Mouse (Mus musculus): ENCODE results near the gene Ddx27. TPM values are rescaled to one million over a fixed set of nuclear protein-coding genes. Genes with fewer than 3 reads are reported as not detected.
A peak's percentile ranks its signal among the peaks of the same experiment; 100 is the strongest.

Ddx27 gene
- total and polyA plus RNA-seq, 2 experiments from 2014 or later: 36.9 to 42.5 TPM

GRCm38 (mm10) chr2:167043400-167044121 is 28.6 kb downstream of the Ddx27 start:
- H3K27me3 ChIP-seq (ENCODE audit: insufficient read depth, low read length): no peaks in the 10 kb centered on the region
- H3K27ac ChIP-seq (ENCODE audit: low read depth, low read length): no peak overlapping the region
- no peak overlapping the region for H3K4me2 ChIP-seq (ENCODE audit: low read depth)
- no peak for DNase-seq
- no peak overlapping the region for H3K4me3 ChIP-seq (ENCODE audit: low read depth, low read length)
- peaks cover 93% of the 10 kb centered on the region for H3K36me3 ChIP-seq (ENCODE audit: insufficient read depth)
- ATAC-seq: no peak
- no peaks in the 10 kb centered on the region for H3K4me1 ChIP-seq (ENCODE audit: insufficient read depth)
- TF ChIP-seq CTCF (IDR thresholded peaks at IDR 0.05; ENCODE audit: low read depth): no peak
- WGBS: 95% methylated on average over 12 of the region's 12 CpGs
- H3K9ac ChIP-seq: no peak overlapping the region
- H3K9me3 ChIP-seq (ENCODE audit: low read length): no peaks in the 10 kb centered on the region

DNA sequence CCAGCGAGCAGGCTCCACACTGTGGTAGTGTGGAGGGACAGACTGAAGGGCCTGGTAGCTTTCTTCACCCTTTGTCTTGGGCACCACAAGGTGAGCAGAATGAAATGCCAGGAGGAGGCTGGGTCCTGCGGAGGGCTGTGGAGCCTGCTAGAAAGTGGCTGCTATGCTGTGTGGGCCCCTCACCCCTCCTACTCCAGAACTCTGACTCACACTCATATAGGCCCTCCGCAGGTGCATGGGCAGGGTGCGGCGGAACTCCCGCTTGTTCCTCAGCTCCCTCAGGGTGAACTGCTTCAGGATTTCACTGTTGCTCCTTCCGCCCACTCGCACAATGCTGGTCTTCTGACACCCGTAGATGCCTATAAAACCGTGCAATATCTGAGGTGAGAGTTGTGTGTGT is 33.2 kb downstream of the Ddx27 start:
- DNase-seq (no peak), ATAC-seq (no peak)
- no peak overlapping the region for H3K9ac ChIP-seq
- TF ChIP-seq CTCF (IDR thresholded peaks at IDR 0.05; ENCODE audit: low read depth): no peak
- no peak overlapping the region for H3K4me3 ChIP-seq (ENCODE audit: low read depth, low read length)
- 94% methylated on average over 10 of the region's 10 CpGs for WGBS
- H3K9me3 ChIP-seq (ENCODE audit: low read length): no peaks in the 10 kb centered on the region
- no peak overlapping the region for H3K27ac ChIP-seq (ENCODE audit: low read depth, low read length)
- H3K27me3 ChIP-seq (ENCODE audit: insufficient read depth, low read length): no peaks in the 10 kb centered on the region
- no peak overlapping the region for H3K4me2 ChIP-seq (ENCODE audit: low read depth)
- H3K36me3 ChIP-seq (ENCODE audit: insufficient read depth): peaks cover 69% of the 10 kb centered on the region
- 0 out of 2 replicates have a peak, but pooled peaks cover 1% of the 10 kb centered on the region for H3K4me1 ChIP-seq (ENCODE audit: insufficient read depth)

- H3K4me3 ChIP-seq (ENCODE audit: low read depth, low read length): no peak overlapping the region
- H3K4me1 ChIP-seq (ENCODE audit: insufficient read depth): 0 out of 2 replicates have a peak, but pooled peaks cover 3% of the 10 kb centered on the region
- H3K9ac ChIP-seq: no peak overlapping the region
- H3K27me3 ChIP-seq (ENCODE audit: insufficient read depth, low read length): no peaks in the 10 kb centered on the region
- no peak overlapping the region for H3K4me2 ChIP-seq (ENCODE audit: low read depth)
- no peaks in the 10 kb centered on the region for H3K9me3 ChIP-seq (ENCODE audit: low read length)
- WGBS: 90% methylated on average over 8 of the region's 8 CpGs
- peaks cover 63% of the 10 kb centered on the region for H3K36me3 ChIP-seq (ENCODE audit: insufficient read depth)
- DNase-seq: no peak
- TF ChIP-seq CTCF (IDR thresholded peaks at IDR 0.05; ENCODE audit: low read depth): no peak
- no peak for ATAC-seq
- no peak overlapping the region for H3K27ac ChIP-seq (ENCODE audit: low read depth, low read length)
These were observed 33.8 kb downstream of the Ddx27 start for GRCm38 (mm10) chr2:167048698-167049358.

DNA sequence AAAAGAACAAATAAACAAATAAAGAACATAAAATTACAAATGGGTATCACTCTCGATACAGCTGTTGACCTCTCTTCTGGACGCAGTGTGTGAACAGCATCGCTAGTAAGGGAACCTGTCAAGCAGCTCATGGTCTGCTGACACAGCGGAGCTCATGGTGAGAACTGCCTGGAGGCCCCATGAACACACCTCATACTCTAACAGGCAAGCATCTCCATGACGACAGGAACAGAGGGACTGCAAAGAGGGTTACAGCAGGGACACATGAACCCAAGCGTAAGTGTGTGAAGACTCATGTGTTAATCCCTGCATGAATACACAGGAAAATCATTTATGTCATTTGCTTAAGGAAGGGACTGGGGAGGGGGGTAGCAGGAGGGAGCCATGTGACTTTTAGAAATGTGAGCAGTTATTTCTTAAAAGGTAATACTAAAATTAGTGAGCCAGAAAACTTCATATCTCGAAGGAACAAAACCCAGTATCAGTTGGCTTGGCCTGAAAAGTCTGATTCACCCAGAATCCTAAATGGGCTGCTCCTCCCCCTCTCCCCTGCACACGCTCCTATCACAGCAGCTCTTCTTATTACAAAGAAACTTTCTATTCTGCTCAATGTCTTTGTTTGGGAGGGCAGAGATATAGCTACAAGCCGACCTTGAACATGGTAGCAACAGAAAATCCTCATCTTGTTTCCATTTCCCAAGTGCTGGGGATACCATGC is 38.3 kb downstream of the Ddx27 start:
- Histone ChIP-seq H3K9ac (no peak overlapping the region), H3K27me3 (ENCODE audit: insufficient read depth, low read length) (no peaks in the 10 kb centered on the region), H3K9me3 (ENCODE audit: low read length) (no peaks in the 10 kb centered on the region), H3K27ac (ENCODE audit: low read depth, low read length) (no peak overlapping the region), H3K4me3 (ENCODE audit: low read depth, low read length) (no peak overlapping the region), H3K36me3 (ENCODE audit: insufficient read depth) (peaks cover 62% of the 10 kb centered on the region), H3K4me1 (ENCODE audit: insufficient read depth) (0 out of 2 replicates have a peak, but pooled peaks cover 3% of the 10 kb centered on the region), H3K4me2 (ENCODE audit: low read depth) (no peak overlapping the region)
- DNase-seq (no peak), ATAC-seq (peak; percentile 29; the same call in 1 of the 2 replicates)
- TF ChIP-seq CTCF (IDR thresholded peaks at IDR 0.05; ENCODE audit: low read depth): no peak
- WGBS: 58% methylated on average over 9 of the region's 9 CpGs

- Histone ChIP-seq H3K4me2 (ENCODE audit: low read depth) (no peak overlapping the region), H3K4me3 (ENCODE audit: low read depth, low read length) (no peak overlapping the region), H3K36me3 (ENCODE audit: insufficient read depth) (peaks cover 49% of the 10 kb centered on the region), H3K4me1 (ENCODE audit: insufficient read depth) (0 out of 2 replicates have a peak, but pooled peaks cover 3% of the 10 kb centered on the region), H3K27me3 (ENCODE audit: insufficient read depth, low read length) (no peaks in the 10 kb centered on the region), H3K9ac (no peak overlapping the region), H3K9me3 (ENCODE audit: low read length) (no peaks in the 10 kb centered on the region), H3K27ac (ENCODE audit: low read depth, low read length) (no peak overlapping the region)
- DNase-seq (no peak), ATAC-seq (no peak)
- whole genome bisulfite sequencing: 77% methylated on average over 15 of the region's 15 CpGs
- no peak for TF ChIP-seq CTCF (IDR thresholded peaks at IDR 0.05; ENCODE audit: low read depth)
These were observed 40.4 kb downstream of the Ddx27 start for GRCm38 (mm10) chr2:167055386-167055785.

DNA sequence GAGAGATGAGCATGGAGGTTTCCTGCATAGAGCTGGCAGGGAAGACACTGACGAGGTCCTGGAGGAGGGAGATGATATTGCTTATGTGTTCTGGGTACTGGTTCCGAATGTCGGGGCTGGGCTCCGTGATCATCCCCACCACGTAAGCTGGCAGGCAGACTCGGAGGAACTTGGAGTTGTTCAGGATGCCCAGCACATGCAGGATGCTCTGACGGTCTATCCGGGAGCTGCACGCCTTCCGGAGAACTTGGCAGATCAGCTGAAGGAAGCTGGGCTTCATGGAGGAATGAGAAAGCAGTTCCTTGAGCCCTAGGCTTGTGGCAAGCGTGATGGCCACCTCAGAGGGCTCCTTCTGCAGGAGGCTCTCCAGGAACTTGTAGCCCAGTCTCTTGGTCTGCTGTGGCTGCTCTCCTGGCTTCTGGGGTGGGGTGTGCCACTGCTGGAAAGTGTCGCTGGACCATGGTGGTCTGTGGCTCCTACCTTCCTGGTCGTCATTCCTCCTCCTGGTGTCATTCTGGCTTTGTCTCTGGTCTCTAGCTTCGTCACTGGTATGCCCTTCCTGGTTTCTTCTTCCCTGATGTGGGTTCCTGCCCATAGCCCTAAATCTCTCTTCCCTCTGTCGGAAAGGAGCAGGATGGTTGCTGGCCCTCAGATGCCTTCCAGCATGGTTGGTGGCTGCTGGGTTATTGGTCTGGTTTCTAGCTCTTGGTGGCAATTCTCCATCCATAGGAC is 41.4 kb downstream of the Ddx27 start:
- Histone ChIP-seq H3K9me3 (ENCODE audit: low read length) (no peaks in the 10 kb centered on the region), H3K9ac (no peak overlapping the region), H3K36me3 (ENCODE audit: insufficient read depth) (peaks cover 49% of the 10 kb centered on the region), H3K27ac (ENCODE audit: low read depth, low read length) (no peak overlapping the region), H3K4me2 (ENCODE audit: low read depth) (no peak overlapping the region), H3K4me1 (ENCODE audit: insufficient read depth) (peaks cover 5% of the 10 kb centered on the region; the same call in 1 of the 2 replicates), H3K27me3 (ENCODE audit: insufficient read depth, low read length) (no peaks in the 10 kb centered on the region), H3K4me3 (ENCODE audit: low read depth, low read length) (no peak overlapping the region)
- no peak for DNase-seq
- ATAC-seq: no peak
- no peak for TF ChIP-seq CTCF (IDR thresholded peaks at IDR 0.05; ENCODE audit: low read depth)
- WGBS: 93% methylated on average over 15 of the region's 15 CpGs

Measured in forebrain, postnatal 0 days (tissue).